Mouse (Mus musculus): ENCODE results near the gene Sh3gl2. TPM values are rescaled to one million over a fixed set of nuclear protein-coding genes. Genes with fewer than 3 reads are reported as not detected.

Sh3gl2 gene
- polyA plus RNA-seq (2015; fragmentation: Illumina TruSeq; extraction: RNeasy Lipid Tissue Mini Kit (QIAGEN cat#74804); ENCODE audit: low read depth, low replicate concordance) = 289 TPM

DNA sequence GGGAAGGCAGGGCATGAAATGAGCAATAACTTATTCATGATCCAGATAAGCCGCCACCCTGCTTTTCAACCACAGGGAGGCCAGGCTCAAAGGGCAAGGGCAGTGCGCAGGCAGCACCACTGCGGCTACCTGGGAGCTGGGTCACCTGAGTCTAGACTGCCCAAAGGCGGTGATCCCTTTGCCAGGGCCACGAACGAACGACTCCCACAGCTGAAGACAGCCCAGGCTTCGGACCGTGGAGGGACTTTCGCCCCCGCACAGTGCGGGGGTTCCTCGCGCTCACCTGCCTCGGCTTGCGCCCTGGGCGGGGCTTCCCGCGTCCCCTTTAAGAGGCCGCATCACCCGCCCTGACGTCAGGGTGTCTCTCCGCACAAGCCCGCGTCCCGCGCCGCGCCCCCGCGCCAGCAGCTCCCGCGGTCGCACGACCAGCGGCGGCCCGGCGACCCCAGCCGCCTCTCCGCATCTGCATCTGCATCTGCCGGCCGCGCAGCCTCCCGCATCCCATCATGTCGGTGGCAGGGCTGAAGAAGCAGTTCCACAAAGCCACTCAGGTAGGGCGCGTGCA, at the start of gene Sh3gl2:
Gene Sh3gl2, plus strand, starts transcription at position 56 of the 565 bp plus-strand sequence.

DNA sequence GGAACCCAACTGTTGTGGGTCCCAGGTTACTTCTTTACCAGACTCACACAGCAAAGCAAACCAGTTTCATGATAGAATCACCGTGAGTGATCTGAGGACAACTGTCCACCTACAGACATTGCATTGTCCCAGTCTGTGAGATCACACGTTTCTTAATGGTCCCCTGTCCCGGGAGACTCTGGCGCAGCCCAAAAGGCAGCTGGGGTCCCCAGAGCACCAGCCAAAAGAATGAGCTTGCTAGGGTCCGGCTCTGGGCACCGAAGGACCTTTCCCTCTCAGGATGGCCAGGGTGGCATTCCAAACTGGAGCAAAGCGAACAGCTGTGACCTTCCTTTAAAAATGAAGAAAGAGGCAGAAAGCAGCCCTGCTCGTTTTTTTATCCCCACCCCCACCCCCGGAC, 308.9 kb downstream of the Sh3gl2 start, which contains the start of gene Adamtsl1:
Gene Adamtsl1, plus strand, starts transcription at position 381 of the 400 bp plus-strand sequence.

Measured in brain, adult 10 weeks (tissue).